Mouse (Mus musculus) embryonic fibroblast, embryonic 13.5 days (primary cell): ENCODE data around the gene Tmprss12. TPM values are rescaled to one million over a fixed set of nuclear protein-coding genes. Genes with fewer than 3 reads are reported as not detected.
A peak's percentile ranks its signal among the peaks of the same experiment; 100 is the strongest.
"Not testable (repeated sequence)": the region's sequence is repeated elsewhere in the genome, so short reads cannot be mapped to it uniquely, and the experiment has no call there.

ENCODE experiments used
- H3K27ac ChIP-seq: 2 replicates; pipeline ENCODE4 v1.5.1; 2012; ENCODE audit warnings: low read length, control low read depth, inconsistent platforms; ENCODE audit not compliant: insufficient read depth
- H3K4me1 ChIP-seq: 2 replicates; pipeline ENCODE4 v1.6.1; 2011; ENCODE audit warnings: low read length; ENCODE audit not compliant: control insufficient read depth, insufficient read depth
- H3K4me3 ChIP-seq: 2 replicates; pipeline ENCODE4 v1.5.1; 2011; ENCODE audit warnings: mild to moderate bottlenecking, control low read depth, low read length; ENCODE audit not compliant: insufficient read depth
- CTCF ChIP-seq: IDR thresholded peaks from 2 replicates; pipeline ENCODE4 v1.5.1; 2011; ENCODE audit warnings: mild to moderate bottlenecking, control low read depth, low read length, moderate library complexity, borderline replicate concordance; ENCODE audit not compliant: insufficient read depth
- POLR2A ChIP-seq: IDR thresholded peaks from 2 replicates; pipeline ENCODE4 v1.6.1; 2011; ENCODE audit warnings: low read depth, mild to moderate bottlenecking, control low read depth, low read length, moderate library complexity
- polyA plus RNA-seq: library from polyadenylated mRNA; stranded (reverse); fragments of >200 nt; gene quantifications from 2 replicates; pipeline ENCODE4 v1.2.4, GENCODE M21; 2011; ENCODE audit warnings: low read depth; ENCODE audit not compliant: missing spikeins, insufficient read length

Gene Tmprss12
- polyA plus RNA-seq, 1 experiment: not detected

- Histone ChIP-seq H3K4me3 (peak within 1 kb of the TSS; percentile 56), H3K4me1 (no peaks in the 10 kb centered on the region), H3K27ac (peak within 1 kb of the TSS; percentile 48)
- no peak for TF ChIP-seq CTCF
- peak; percentile 85 for TF ChIP-seq POLR2A
Measured at GRCm38 (mm10) chr15:100304019-100304991, 23.7 kb downstream of the Tmprss12 start, which contains the start of gene Mettl7a1. Gene Mettl7a1 (plus strand): TSS chr15:100304140.

GRCm38 (mm10) chr15:100306201-100306600, 25.6 kb downstream of the Tmprss12 start:
- TF ChIP-seq CTCF (no peak), POLR2A (no peak)
- Histone ChIP-seq H3K27ac (no peak overlapping the region), H3K4me3 (no peak overlapping the region), H3K4me1 (no peaks in the 10 kb centered on the region)

- not testable (repeated sequence) for H3K4me3 ChIP-seq, H3K4me1 ChIP-seq, H3K27ac ChIP-seq
Measured at GRCm38 (mm10) chr15:100307438-100308096, 26.9 kb downstream of the Tmprss12 start.

- no peak for TF ChIP-seq POLR2A
- H3K4me1 ChIP-seq: no peaks in the 10 kb centered on the region
- no peak overlapping the region for H3K27ac ChIP-seq
- H3K4me3 ChIP-seq: no peak overlapping the region
Measured at GRCm38 (mm10) chr15:100312346-100312745, 31.7 kb downstream of the Tmprss12 start.

DNA sequence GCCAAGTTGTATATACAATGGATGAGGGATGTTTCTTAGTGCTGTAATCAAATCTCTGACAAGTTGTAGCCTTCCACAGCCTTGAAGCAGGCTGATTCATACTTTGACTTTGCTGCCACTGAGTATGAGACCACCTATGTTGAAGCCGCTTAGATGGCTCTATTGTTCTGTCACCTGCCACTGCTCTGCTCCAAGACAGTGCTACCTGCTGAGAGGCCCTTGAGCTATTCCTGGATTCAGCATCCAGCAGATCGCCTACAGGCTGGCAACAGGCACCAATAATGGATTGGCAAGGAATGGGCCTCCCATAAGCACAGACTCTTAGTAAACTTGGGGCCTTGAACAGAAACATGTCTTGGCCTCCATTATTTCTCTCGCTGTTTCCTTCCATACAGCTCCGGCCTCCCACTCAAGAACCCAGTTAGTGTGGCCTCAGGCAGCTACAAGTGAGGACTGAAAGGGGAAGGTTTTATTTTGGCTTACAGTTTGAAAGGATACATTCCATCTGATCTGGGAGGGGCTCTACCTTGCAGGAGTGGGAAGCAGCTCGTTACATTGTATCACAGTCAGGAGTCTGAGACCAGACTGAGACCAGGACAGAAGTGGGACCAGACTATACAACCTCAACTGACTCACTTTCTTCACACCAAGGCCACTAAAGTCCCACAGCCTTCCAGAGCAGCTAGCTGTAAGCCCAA, 34.0 kb downstream of the Tmprss12 start:
- no peak for TF ChIP-seq POLR2A
- Histone ChIP-seq H3K4me1 (no peaks in the 10 kb centered on the region), H3K4me3 (no peak overlapping the region), H3K27ac (no peak overlapping the region)

GRCm38 (mm10) chr15:100318014-100318671, 37.5 kb downstream of the Tmprss12 start:
- H3K4me3 ChIP-seq: not testable (repeated sequence)

DNA sequence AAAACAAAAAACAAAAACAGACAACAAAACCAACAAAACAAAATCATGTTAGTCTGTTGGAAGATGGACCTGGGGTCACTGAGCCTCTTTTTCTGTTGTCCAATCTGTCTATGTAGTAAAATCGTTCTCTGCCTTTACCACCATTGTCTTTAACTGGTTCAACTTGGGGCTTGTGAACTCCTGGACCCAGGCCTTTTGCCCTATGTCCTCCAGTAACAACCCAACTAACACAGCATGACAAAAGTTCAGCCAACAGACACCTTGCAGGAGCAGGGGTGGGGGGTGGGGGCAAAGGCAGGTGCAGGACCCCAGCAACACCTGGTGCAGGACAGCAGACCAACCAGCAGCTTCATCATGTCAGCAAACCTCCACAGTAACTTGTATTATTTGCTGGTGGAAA, 39.2 kb downstream of the Tmprss12 start:
- H3K27ac ChIP-seq: no peak overlapping the region
- H3K4me3 ChIP-seq: no peak overlapping the region
- TF ChIP-seq CTCF (no peak), POLR2A (no peak)
- H3K4me1 ChIP-seq: no peaks in the 10 kb centered on the region

More at GRCm38 (mm10) chr15:100318014-100318671, 37.5 kb downstream of the Tmprss12 start:
- H3K4me1 ChIP-seq, H3K27ac ChIP-seq: not testable (repeated sequence)

GRCm38 (mm10) chr15:100320295-100320905, 39.8 kb downstream of the Tmprss12 start:
- H3K27ac ChIP-seq: no peak overlapping the region
- H3K4me1 ChIP-seq: no peaks in the 10 kb centered on the region
- no peak overlapping the region for H3K4me3 ChIP-seq
- TF ChIP-seq POLR2A (no peak), CTCF (no peak)

GRCm38 (mm10) chr15:100321134-100321533, 40.5 kb downstream of the Tmprss12 start:
- H3K4me3 ChIP-seq: no peak overlapping the region
- H3K4me1 ChIP-seq: no peaks in the 10 kb centered on the region
- H3K27ac ChIP-seq: no peak overlapping the region
- TF ChIP-seq POLR2A: no peak
- no peak for TF ChIP-seq CTCF
